Mouse (Mus musculus) forebrain, embryonic 13.5 days (tissue): ENCODE data around the gene Cnnm3. TPM values are rescaled to one million over a fixed set of nuclear protein-coding genes. Genes with fewer than 3 reads are reported as not detected.

Experiments
- ATAC-seq: fragments of 200-750 bp; cut with Nextera tagmentation; 2 replicates; pipeline ENCODE4 v1.8.0; 2017
- H3K27ac ChIP-seq: fragments of 300-500 bp; sonication (generic); 2 replicates; pipeline ENCODE4 v1.5.1; 2015; ENCODE audit warnings: inconsistent platforms, mild to moderate bottlenecking, moderate library complexity
- H3K27me3 ChIP-seq: fragments of 300-500 bp; sonication (generic); 2 replicates; pipeline ENCODE4 v1.6.1; 2015; ENCODE audit warnings: mild to moderate bottlenecking, inconsistent platforms
- H3K36me3 ChIP-seq: fragments of 300-500 bp; sonication (generic); 2 replicates; pipeline ENCODE4 v1.6.1; 2015; ENCODE audit warnings: mild to moderate bottlenecking, inconsistent platforms; ENCODE audit not compliant: poor library complexity, severe bottlenecking
- H3K4me1 ChIP-seq: fragments of 300-500 bp; sonication (generic); 2 replicates; pipeline ENCODE4 v1.6.1; 2015; ENCODE audit warnings: inconsistent platforms
- H3K4me2 ChIP-seq: fragments of 300-500 bp; sonication (generic); 2 replicates; pipeline ENCODE4 v1.6.1; 2015; ENCODE audit warnings: inconsistent platforms, mild to moderate bottlenecking, moderate library complexity
- H3K4me3 ChIP-seq: fragments of 300-500 bp; sonication (generic); 2 replicates; pipeline ENCODE4 v1.5.1; 2015; ENCODE audit warnings: mild to moderate bottlenecking, inconsistent platforms
- H3K9ac ChIP-seq: fragments of 300-500 bp; sonication (generic); 2 replicates; pipeline ENCODE4 v1.6.1; 2015; ENCODE audit warnings: mild to moderate bottlenecking, inconsistent platforms
- H3K9me3 ChIP-seq: fragments of 300-500 bp; sonication (generic); replicated peaks from 2 replicates; pipeline ENCODE4 v1.6.1; 2016; ENCODE audit warnings: inconsistent platforms
- WGBS: fragments of 180-500 bp; shearing (Covaris S2); methylation state at CpG from one replicate; pipeline ENCODE4 v1.1.7; 2015; 5-methylcytosine and 5-hydroxymethylcytosine counted together
- polyA plus RNA-seq: library from polyadenylated mRNA; unstranded; fragments of >200 nt; fragmentation: Nextera tagmentation; extraction: Ambion mirVana; gene quantifications from 2 replicates; pipeline ENCODE4 v1.2.1, GENCODE M21; 2015

Gene Cnnm3
- polyA plus RNA-seq, 1 experiment from 2014 or later: 5.3 TPM

DNA sequence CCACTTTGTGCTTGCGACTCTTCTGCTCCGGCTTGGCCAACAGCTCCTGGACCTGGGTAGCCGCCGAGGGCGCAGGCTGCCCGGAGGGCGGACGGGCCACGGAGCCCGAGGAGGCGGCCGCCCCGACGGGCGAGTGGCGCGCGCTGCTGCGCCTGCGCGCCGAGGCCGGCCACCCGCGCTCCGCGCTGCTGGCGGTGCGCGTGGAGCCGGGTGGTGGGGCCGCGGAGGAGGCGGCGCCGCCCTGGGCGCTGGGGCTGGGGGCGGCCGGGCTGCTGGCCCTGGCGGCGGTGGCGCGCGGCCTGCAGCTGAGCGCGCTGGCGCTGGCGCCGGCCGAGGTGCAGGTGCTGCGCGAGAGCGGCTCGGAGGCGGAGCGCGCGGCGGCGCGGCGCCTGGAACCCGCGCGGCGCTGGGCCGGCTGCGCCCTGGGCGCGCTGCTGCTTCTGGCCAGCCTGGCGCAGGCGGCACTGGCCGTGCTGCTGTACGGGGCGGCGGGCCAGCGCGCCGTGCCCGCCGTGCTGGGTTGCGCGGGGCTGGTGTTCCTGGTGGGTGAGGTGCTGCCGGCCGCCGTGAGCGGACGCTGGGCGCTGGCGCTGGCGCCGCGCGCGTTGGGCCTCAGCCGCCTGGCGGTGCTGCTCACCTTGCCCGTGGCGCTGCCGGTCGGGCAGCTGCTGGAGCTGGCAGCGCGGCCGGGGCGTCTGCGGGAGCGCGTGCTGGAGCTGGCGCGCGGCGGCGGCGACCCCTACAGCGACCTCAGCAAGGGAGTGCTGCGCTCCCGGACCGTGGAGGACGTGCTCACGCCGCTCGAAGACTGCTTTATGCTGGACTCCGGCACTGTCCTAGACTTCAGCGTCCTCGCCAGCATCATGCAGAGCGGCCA lies 660 bp downstream of the Cnnm3 start:
- Histone ChIP-seq H3K27me3 (no peaks in the 10 kb centered on the region), H3K9ac (peak overlapping the region; percentile 91), H3K9me3 (no peaks in the 10 kb centered on the region), H3K27ac (peak overlapping the region; percentile 99), H3K36me3 (peaks cover 18% of the 10 kb centered on the region), H3K4me2 (peak overlapping the region; percentile 94), H3K4me3 (peak overlapping the region; percentile 96), H3K4me1 (peaks cover 37% of the 10 kb centered on the region)
- under 1% methylated on average over 81 of the region's 126 CpGs for WGBS
- peak; percentile 68 for ATAC-seq

DNA sequence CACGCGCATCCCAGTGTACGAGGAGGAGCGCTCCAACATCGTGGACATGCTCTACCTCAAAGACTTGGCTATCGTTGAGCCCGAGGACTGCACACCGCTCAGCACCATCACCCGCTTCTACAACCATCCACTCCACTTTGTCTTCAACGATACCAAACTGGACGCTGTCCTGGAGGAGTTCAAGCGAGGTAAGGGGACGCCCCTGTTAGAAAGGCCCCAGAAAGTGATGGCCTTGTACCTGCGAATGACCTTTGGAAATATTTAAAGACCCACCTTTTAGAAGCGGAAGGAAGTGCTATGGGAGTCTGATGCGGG lies 1.3 kb downstream of the Cnnm3 start:
- 1% methylated on average over 16 of the region's 16 CpGs for WGBS
- H3K36me3 ChIP-seq: peaks cover 18% of the 10 kb centered on the region
- no peaks in the 10 kb centered on the region for H3K27me3 ChIP-seq
- peak overlapping the region; percentile 94 for H3K4me2 ChIP-seq
- no peaks in the 10 kb centered on the region for H3K9me3 ChIP-seq
- peaks cover 43% of the 10 kb centered on the region for H3K4me1 ChIP-seq
- peak overlapping the region; percentile 96 for H3K4me3 ChIP-seq
- peak overlapping the region; percentile 99 for H3K27ac ChIP-seq
- peak overlapping the region; percentile 91 for H3K9ac ChIP-seq
- no peak for ATAC-seq

DNA sequence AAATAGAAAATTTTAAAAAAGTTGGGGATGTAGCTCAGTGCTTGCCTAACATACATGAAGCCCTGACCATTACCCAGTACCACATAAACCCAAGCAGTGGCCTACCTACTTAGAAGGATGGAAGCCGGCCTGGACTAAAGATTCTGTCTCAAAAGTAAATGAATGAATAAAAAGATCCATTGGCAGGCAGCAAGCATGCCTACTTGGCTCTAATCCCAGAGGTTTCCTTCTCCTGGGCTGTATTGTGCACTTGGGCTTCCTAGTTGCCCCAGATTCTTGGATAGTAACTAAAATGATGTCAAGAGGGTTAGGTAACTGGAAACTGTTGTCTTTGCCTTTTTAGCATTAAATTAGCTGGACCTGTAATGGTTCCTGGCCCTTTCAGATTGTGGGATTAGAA lies 1.6 kb downstream of the Cnnm3 start:
- Histone ChIP-seq H3K27me3 (no peaks in the 10 kb centered on the region), H3K9ac (peak overlapping the region; percentile 91), H3K4me3 (peak overlapping the region; percentile 96), H3K36me3 (peaks cover 22% of the 10 kb centered on the region), H3K27ac (peak overlapping the region; percentile 99), H3K9me3 (no peaks in the 10 kb centered on the region), H3K4me2 (peak overlapping the region; percentile 94), H3K4me1 (peaks cover 44% of the 10 kb centered on the region)
- 4% methylated on average over 1 of the region's 1 CpGs for WGBS
- no peak for ATAC-seq

DNA sequence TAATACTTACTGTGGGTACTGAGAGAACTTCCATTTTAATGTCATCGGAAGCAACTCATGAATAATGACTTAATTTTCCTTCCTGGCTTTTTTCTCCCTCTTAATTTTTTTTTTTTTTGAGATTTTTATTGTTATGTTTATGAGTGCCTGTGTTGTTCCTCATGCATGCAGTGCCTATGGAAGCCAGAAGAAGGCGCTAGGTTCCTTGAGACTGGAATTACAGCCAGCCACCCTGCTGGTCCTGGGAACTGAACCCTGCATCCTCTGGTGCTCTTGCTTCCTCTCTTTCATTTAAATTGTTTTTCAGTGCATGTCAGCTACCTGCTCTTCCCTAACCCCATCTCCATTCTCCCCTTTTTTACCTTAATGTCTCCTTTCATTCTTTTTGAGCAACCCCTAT lies 2.1 kb downstream of the Cnnm3 start:
- H3K4me1 ChIP-seq: peaks cover 44% of the 10 kb centered on the region
- H3K9ac ChIP-seq: peak overlapping the region; percentile 91; the same call in 1 of the 2 replicates
- peak overlapping the region; percentile 94 for H3K4me2 ChIP-seq
- H3K9me3 ChIP-seq: no peaks in the 10 kb centered on the region
- H3K36me3 ChIP-seq: peaks cover 26% of the 10 kb centered on the region
- WGBS: 28% methylated on average over 2 of the region's 2 CpGs
- H3K27ac ChIP-seq: peak overlapping the region; percentile 46
- ATAC-seq: no peak
- H3K27me3 ChIP-seq: no peaks in the 10 kb centered on the region
- H3K4me3 ChIP-seq: peak overlapping the region; percentile 96

DNA sequence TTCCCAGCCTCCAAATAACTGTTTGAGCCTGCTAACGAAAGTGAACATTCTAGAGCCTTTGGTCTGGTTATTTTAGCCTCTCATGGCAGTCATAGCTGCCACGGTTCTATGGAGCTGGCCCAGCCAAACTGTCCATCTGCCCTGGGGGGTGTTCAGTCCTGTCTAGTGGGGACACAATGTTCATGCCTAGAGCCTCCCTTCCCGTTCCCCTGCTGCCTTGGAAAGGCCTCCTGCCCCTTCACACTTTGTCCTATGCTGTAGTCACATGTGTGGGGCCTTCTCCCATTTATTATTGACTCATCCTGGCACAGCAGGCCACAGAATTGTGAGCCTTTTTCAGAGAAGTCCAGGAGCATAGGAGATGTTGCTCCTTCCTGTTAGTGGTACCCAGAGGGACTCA lies 6.6 kb downstream of the Cnnm3 start:
- ATAC-seq: no peak
- H3K9ac ChIP-seq: no peak overlapping the region
- H3K36me3 ChIP-seq: peaks cover 70% of the 10 kb centered on the region
- no peaks in the 10 kb centered on the region for H3K27me3 ChIP-seq
- no peak overlapping the region for H3K27ac ChIP-seq
- peaks cover 48% of the 10 kb centered on the region for H3K4me1 ChIP-seq
- H3K4me2 ChIP-seq: no peak overlapping the region
- WGBS: 89% methylated on average over 3 of the region's 3 CpGs
- no peak overlapping the region for H3K4me3 ChIP-seq
- H3K9me3 ChIP-seq: no peaks in the 10 kb centered on the region

DNA sequence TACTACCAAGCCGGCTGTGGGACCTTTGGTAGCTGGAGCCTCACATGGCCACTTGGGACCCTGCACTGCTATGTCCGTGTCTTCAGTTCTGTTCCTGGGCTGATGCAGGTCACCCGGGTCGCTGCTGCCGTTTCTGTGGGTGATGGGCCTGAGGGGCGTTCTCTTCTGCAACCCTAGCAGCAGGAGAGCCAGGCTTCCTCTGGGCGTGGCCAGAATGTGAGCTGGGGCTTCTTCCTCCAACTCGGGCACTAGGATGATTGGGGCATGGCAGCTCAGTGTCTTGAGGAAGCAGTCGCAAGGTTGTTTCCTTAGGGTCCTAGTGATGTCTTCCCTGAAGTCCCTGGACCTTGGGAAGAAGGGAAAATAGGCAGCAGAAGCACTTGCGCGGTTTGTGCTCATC lies 8.0 kb downstream of the Cnnm3 start:
- Histone ChIP-seq H3K27me3 (no peaks in the 10 kb centered on the region), H3K4me2 (no peak overlapping the region), H3K4me1 (peaks cover 41% of the 10 kb centered on the region), H3K27ac (no peak overlapping the region), H3K9ac (no peak overlapping the region), H3K9me3 (no peaks in the 10 kb centered on the region), H3K36me3 (peaks cover 84% of the 10 kb centered on the region), H3K4me3 (no peak overlapping the region)
- ATAC-seq: no peak
- 92% methylated on average over 11 of the region's 11 CpGs for WGBS

DNA sequence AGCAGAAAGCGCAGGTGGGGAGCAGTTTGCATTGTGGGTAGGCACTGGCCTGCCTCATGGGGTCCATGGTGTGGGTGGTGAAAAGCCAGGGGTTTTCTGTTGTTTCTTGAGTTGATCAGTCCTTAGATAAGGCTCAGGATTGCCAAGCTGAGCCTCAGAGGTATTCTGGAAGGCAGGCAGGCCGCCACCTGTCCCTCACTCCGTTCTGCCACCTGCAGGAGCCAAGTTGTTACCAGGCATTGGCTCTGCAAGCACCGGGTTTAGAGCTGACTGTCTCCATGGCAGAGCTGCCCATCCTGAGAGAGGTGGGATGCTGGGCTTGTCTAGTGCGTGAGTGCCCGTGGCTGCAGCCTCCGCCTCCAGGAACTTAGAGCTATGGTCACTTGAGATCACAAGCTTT lies 10.5 kb downstream of the Cnnm3 start:
- H3K9ac ChIP-seq: no peak overlapping the region
- no peak overlapping the region for H3K4me3 ChIP-seq
- 95% methylated on average over 7 of the region's 7 CpGs for WGBS
- peaks cover 28% of the 10 kb centered on the region for H3K4me1 ChIP-seq
- no peaks in the 10 kb centered on the region for H3K27me3 ChIP-seq
- H3K27ac ChIP-seq: no peak overlapping the region
- H3K4me2 ChIP-seq: no peak overlapping the region
- no peak for ATAC-seq
- no peaks in the 10 kb centered on the region for H3K9me3 ChIP-seq
- peaks cover 99% of the 10 kb centered on the region for H3K36me3 ChIP-seq

DNA sequence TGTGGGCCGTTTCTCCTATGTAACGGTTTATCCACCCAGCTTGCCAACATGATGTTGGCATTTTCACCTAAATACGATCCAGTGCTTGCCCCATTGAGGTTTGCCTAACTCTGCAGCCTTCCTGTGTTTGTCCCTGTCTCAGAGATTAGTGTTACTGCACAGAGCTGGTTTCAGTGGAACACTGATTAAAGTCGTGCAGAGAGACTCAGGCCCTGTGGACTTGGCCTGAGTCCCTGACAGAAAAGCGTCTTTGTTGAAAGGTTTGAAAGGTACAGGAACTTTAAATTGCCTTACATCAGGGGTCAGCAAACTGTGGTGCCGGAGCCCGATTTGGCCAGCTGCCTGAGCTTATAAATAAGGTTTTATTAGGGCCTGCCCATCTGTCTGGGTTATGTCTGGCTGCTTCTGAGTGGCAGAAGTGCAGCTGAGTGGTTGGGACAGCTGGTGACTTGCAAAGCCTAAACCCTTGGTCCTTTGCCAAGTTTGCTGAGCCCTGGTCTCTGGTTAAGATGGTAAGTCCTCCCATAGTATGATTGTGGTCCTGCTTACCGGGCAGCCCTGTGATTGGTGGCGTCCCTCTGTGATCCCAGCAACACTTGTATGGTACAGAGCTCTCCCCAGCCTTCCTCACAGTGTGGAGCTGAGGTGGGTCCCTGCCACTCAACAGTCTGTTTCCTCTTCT lies 11.8 kb downstream of the Cnnm3 start:
- peak; percentile 48 for ATAC-seq
- H3K4me2 ChIP-seq: no peak overlapping the region
- peak overlapping the region; percentile 83 for H3K27ac ChIP-seq
- H3K9me3 ChIP-seq: no peaks in the 10 kb centered on the region
- H3K4me1 ChIP-seq: peaks cover 34% of the 10 kb centered on the region
- H3K36me3 ChIP-seq: peaks cover 87% of the 10 kb centered on the region
- H3K27me3 ChIP-seq: no peaks in the 10 kb centered on the region
- no peak overlapping the region for H3K9ac ChIP-seq
- H3K4me3 ChIP-seq: no peak overlapping the region
- WGBS: 47% methylated on average over 9 of the region's 9 CpGs

DNA sequence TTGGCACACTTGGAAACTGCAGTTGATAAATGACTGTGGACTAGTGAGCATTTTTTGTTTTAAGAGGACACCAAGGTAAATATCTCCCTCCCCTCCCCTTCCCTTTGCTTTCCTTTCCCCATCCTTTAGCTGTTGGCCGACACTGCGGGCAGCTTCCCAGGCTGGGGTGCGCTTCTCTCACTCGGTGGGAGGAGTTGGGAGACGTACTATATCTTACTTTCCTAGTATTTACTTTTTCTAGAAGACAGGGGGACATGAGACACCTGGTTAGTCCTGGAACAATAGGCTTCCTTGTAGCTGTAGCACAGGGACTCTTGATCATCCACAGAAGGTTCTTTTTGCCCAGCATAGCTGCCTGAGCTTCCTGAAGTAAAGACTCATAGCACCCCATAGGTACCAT lies 12.4 kb downstream of the Cnnm3 start:
- Histone ChIP-seq H3K36me3 (peaks cover 81% of the 10 kb centered on the region), H3K4me2 (no peak overlapping the region), H3K9me3 (no peaks in the 10 kb centered on the region), H3K4me1 (peaks cover 39% of the 10 kb centered on the region), H3K27me3 (no peaks in the 10 kb centered on the region), H3K4me3 (no peak overlapping the region), H3K27ac (peak overlapping the region; percentile 83), H3K9ac (no peak overlapping the region)
- 85% methylated on average over 5 of the region's 5 CpGs for WGBS
- ATAC-seq: no peak

DNA sequence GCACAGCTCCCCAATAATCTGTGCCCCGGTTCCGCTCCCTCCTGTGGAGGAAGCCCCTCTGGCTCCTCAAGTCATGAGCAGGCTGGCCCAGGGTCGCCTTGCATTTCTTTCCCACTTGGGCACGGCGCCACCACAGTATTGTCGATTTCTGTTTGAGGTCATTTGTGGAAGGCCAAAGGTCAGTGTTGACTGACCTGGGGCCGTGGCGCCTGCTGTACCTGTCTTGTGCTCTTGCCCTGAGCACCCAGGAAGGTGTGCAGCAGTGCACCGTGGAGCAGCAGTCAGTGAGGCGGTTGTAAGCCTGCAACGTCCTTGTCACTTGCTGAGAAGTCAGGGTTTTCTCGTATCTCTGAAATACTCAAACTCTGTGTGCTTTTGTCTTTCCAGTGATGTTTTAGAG lies 14.1 kb downstream of the Cnnm3 start:
- H3K27me3 ChIP-seq: no peaks in the 10 kb centered on the region
- no peak overlapping the region for H3K4me3 ChIP-seq
- H3K27ac ChIP-seq: no peak overlapping the region
- H3K9me3 ChIP-seq: no peaks in the 10 kb centered on the region
- ATAC-seq: no peak
- H3K36me3 ChIP-seq: peaks cover 64% of the 10 kb centered on the region
- WGBS: 93% methylated on average over 12 of the region's 12 CpGs
- peaks cover 50% of the 10 kb centered on the region for H3K4me1 ChIP-seq
- H3K9ac ChIP-seq: no peak overlapping the region
- H3K4me2 ChIP-seq: no peak overlapping the region

DNA sequence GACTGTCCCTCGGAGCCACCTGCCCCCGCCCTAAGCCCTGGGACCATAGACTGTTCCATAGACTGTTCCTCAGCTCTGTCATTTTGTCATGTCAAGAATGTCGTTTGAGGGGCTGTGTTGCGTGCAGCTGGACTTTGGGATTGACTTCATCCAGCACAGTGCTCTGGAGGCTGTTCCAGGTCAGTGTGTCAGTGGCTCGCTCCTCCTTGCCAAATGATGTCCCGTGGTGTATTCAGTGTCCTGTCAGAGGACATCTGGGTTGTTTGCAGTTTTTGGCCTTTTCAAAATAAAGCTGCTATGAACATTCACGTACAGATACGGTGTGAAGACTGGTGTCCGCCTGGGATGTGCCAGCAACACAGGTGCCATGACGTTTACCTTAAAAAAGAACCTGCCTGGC lies 15.2 kb downstream of the Cnnm3 start:
- Histone ChIP-seq H3K4me1 (peaks cover 53% of the 10 kb centered on the region), H3K36me3 (peaks cover 60% of the 10 kb centered on the region), H3K9ac (no peak overlapping the region), H3K27me3 (no peaks in the 10 kb centered on the region), H3K27ac (peak overlapping the region; percentile 19; the same call in 1 of the 2 replicates), H3K4me2 (no peak overlapping the region), H3K4me3 (no peak overlapping the region), H3K9me3 (no peaks in the 10 kb centered on the region)
- no peak for ATAC-seq
- WGBS: 91% methylated on average over 10 of the region's 10 CpGs

DNA sequence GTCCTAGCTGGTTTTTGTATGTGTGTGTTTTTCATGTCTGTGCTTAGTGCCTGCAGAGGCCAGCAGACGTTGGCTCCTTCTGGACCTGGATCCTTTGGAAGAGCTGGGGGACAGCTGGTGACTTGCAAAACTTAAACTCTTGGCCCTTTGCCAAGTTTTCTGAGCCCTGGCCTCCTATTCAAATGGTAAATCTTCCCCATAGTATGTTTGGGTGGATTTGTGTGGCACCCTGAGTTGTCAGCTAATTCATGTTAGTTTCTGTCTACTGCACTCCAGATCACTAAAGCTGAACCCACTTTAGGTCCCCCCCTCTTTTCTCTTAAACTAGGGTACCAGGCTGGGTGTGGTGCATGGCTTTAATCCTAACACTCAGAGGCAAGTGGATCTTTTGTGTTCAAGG lies 16.7 kb downstream of the Cnnm3 start:
- 3% methylated on average over 1 of the region's 1 CpGs for WGBS
- peak; percentile 73 for ATAC-seq

More for the DNA sequence above, 16.7 kb downstream of the Cnnm3 start:
- Histone ChIP-seq H3K36me3 (peaks cover 47% of the 10 kb centered on the region), H3K27ac (peak overlapping the region; percentile 87), H3K4me2 (no peak overlapping the region), H3K4me3 (no peak overlapping the region), H3K9ac (no peak overlapping the region), H3K9me3 (no peaks in the 10 kb centered on the region), H3K27me3 (no peaks in the 10 kb centered on the region), H3K4me1 (peaks cover 44% of the 10 kb centered on the region)
